Mouse (Mus musculus) liver, embryonic 15.5 days (tissue): ENCODE measurements around the gene Hivep3. TPM values are rescaled to one million over a fixed set of nuclear protein-coding genes. Genes with fewer than 3 reads are reported as not detected.

Source experiments
- polyA plus RNA-seq: library from polyadenylated mRNA; unstranded; fragments of >200 nt; fragmentation: Nextera tagmentation; extraction: Ambion mirVana; gene quantifications from 2 replicates; pipeline ENCODE4 v1.2.1, GENCODE M21; 2015

Hivep3 gene
- polyA plus RNA-seq, 1 experiment from 2014 or later = 1.9 TPM

Other genes starting within 250 kb of the Hivep3 start
- gene Rimkla, start 241.2 kb upstream of the Hivep3 start, polyA plus RNA-seq = not detected in 2 replicates
- gene Foxj3, start 196.8 kb upstream of the Hivep3 start, polyA plus RNA-seq = 4.9 and 5.6 TPM in 2 replicates
- 1.3 and 1.4 TPM in 2 replicates for gene Frg2f1, start 194.3 kb upstream of the Hivep3 start, polyA plus RNA-seq
- gene Guca2a, start 96.1 kb upstream of the Hivep3 start, polyA plus RNA-seq = 0.28 TPM in 1 of 2 replicates, not detected in the other
- 0.15 and 0.28 TPM in 2 replicates for gene Guca2b, start 74.8 kb upstream of the Hivep3 start, polyA plus RNA-seq